Mouse (Mus musculus): ENCODE data around the gene Clip2. TPM values are rescaled to one million over a fixed set of nuclear protein-coding genes. Genes with fewer than 3 reads are reported as not detected.

Clip2 gene
- total and polyA plus RNA-seq, 3 experiments = 0.28 to 0.53 (median 0.38) TPM

DNA sequence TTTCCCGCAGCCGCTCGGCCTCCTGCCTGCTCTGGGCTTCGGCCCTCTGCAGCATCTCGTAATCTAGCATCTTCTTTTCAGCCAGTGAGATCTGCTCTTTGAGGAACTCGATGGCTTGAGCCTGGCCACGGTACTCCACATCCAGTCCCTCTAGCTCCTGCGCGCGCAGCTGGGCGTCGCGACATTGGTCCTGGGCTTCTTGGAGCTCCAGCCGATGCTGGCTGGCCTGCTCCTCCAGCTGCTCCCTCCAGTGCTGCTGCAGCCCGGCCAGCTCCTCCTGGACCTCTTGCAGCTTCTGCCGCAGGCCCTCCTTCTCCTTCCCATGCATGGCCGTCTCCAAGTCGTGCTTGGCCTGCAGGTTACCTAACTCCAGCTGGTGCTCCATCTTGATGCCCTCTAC, 49.6 kb downstream of the Clip2 start:
- DNase-seq (ENCODE audit: low spot score) (no peak), ATAC-seq (ENCODE audit: extremely low read depth, insufficient number of reproducible peaks, low FRiP score, poor library complexity, severe bottlenecking) (no peak)
- peaks cover 5% of the 10 kb centered on the region for H3K27me3 ChIP-seq (ENCODE audit: insufficient read depth, low read length)
- no peak overlapping the region for H3K4me3 ChIP-seq (ENCODE audit: low read depth, low read length)
- no peaks in the 10 kb centered on the region for H3K9me3 ChIP-seq (replicated peaks)
- no peaks in the 10 kb centered on the region for H3K36me3 ChIP-seq (replicated peaks)
- no peak for TF ChIP-seq GATA1 (IDR thresholded peaks at IDR 0.05; ENCODE audit: borderline replicate concordance, low read length)
- no peak for TF ChIP-seq CTCF (IDR thresholded peaks at IDR 0.05; ENCODE audit: low read depth, low read length)
- no peak for TF ChIP-seq TAL1 (conservative IDR thresholded peaks at IDR 0.05; ENCODE audit: low read depth, low read length)
- TF ChIP-seq GATA2 (IDR thresholded peaks at IDR 0.05; ENCODE audit: borderline replicate concordance, low read depth, low read length) = no peak
- TF ChIP-seq POLR2AphosphoS5 (IDR thresholded peaks at IDR 0.05; ENCODE audit: insufficient replicate concordance, low read depth, low read length) = no peak
- H3K4me1 ChIP-seq (ENCODE audit: insufficient read depth, low read depth, low read length) = peaks cover 2% of the 10 kb centered on the region; the same call in 1 of the 2 replicates

DNA sequence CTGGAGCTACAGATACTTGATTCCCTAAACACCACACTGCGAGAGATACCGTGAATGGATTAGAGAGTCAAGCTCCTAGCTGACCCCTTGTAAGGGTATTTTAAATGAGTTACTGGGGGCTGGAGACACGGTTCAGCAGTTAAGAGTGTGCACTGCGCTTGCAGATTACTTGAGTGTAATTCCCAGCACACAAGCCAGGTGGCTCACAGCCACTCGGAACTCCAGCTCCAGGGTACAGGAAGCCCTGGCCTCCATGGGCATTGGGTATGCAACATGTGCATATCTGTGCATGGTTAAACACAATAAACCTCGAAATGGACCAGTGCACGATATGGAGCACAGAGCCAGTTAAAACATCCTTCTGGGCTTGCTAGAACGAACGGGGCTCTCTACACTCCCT, 50.8 kb downstream of the Clip2 start:
- TF ChIP-seq POLR2AphosphoS5 (IDR thresholded peaks at IDR 0.05; ENCODE audit: insufficient replicate concordance, low read depth, low read length) (no peak), TAL1 (conservative IDR thresholded peaks at IDR 0.05; ENCODE audit: low read depth, low read length) (no peak), GATA2 (IDR thresholded peaks at IDR 0.05; ENCODE audit: borderline replicate concordance, low read depth, low read length) (no peak), CTCF (IDR thresholded peaks at IDR 0.05; ENCODE audit: low read depth, low read length) (no peak), GATA1 (IDR thresholded peaks at IDR 0.05; ENCODE audit: borderline replicate concordance, low read length) (no peak)
- no peak overlapping the region for H3K4me3 ChIP-seq (ENCODE audit: low read depth, low read length)
- no peaks in the 10 kb centered on the region for H3K9me3 ChIP-seq (replicated peaks)
- no peaks in the 10 kb centered on the region for H3K36me3 ChIP-seq (replicated peaks)
- ATAC-seq (ENCODE audit: extremely low read depth, insufficient number of reproducible peaks, low FRiP score, poor library complexity, severe bottlenecking) = no peak
- DNase-seq (ENCODE audit: low spot score) = no peak
- H3K27me3 ChIP-seq (ENCODE audit: insufficient read depth, low read length) = peaks cover 2% of the 10 kb centered on the region; the same call in 1 of the 2 replicates
- H3K4me1 ChIP-seq (ENCODE audit: insufficient read depth, low read depth, low read length) = no peaks in the 10 kb centered on the region

DNA sequence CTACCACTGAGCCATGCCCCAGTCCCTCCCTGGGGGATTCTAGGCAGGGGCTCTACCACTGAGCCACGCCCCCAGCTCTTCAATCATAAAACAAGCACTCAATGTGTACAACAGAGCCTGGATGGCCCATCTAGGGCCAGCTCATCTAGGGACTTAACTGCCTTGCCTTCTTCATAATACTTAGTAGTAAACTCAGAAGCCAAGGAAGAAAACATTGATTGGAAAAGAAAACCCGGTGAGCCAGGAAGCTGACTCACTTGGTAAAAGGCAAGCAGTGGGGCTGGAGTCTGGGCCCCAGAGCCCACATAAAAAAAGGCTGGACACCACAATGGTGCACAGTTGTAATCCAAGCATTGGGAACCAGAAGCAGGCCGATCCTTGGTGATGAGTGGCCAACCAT, 51.6 kb downstream of the Clip2 start:
- H3K36me3 ChIP-seq (replicated peaks) = no peaks in the 10 kb centered on the region
- DNase-seq (ENCODE audit: low spot score) = no peak
- H3K4me3 ChIP-seq (ENCODE audit: low read depth, low read length) = no peak overlapping the region
- no peak for ATAC-seq (ENCODE audit: extremely low read depth, insufficient number of reproducible peaks, low FRiP score, poor library complexity, severe bottlenecking)
- TF ChIP-seq GATA1 (IDR thresholded peaks at IDR 0.05; ENCODE audit: borderline replicate concordance, low read length) = no peak
- no peak for TF ChIP-seq CTCF (IDR thresholded peaks at IDR 0.05; ENCODE audit: low read depth, low read length)
- no peak for TF ChIP-seq GATA2 (IDR thresholded peaks at IDR 0.05; ENCODE audit: borderline replicate concordance, low read depth, low read length)
- TF ChIP-seq TAL1 (conservative IDR thresholded peaks at IDR 0.05; ENCODE audit: low read depth, low read length) = no peak
- no peak for TF ChIP-seq POLR2AphosphoS5 (IDR thresholded peaks at IDR 0.05; ENCODE audit: insufficient replicate concordance, low read depth, low read length)
- H3K27me3 ChIP-seq (ENCODE audit: insufficient read depth, low read length) = peaks cover 2% of the 10 kb centered on the region; the same call in 1 of the 2 replicates
- no peaks in the 10 kb centered on the region for H3K4me1 ChIP-seq (ENCODE audit: insufficient read depth, low read depth, low read length)
- H3K9me3 ChIP-seq (replicated peaks) = no peaks in the 10 kb centered on the region

DNA sequence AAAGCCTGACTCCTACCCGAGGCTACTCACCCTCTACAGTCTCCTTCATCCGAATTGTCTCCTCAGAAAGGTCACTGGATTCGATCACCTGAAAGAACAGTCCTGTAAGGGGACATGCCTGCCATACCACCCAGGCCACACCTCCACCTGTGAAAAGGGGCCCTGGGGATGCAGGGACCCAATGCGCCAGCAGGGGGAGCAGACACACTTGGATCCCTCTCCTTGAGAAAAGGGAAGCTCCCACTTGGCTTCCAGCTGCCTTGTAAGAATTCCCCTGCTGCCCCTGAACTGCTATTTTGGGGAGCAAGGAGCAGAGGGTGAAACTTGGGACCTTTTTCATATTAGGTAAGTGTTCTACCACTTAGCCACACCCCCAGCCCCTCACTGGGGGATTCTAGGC, 52.2 kb downstream of the Clip2 start:
- no peak for ATAC-seq (ENCODE audit: extremely low read depth, insufficient number of reproducible peaks, low FRiP score, poor library complexity, severe bottlenecking)
- Histone ChIP-seq H3K4me3 (ENCODE audit: low read depth, low read length) (no peak overlapping the region), H3K36me3 (replicated peaks) (no peaks in the 10 kb centered on the region), H3K9me3 (replicated peaks) (no peaks in the 10 kb centered on the region), H3K4me1 (ENCODE audit: insufficient read depth, low read depth, low read length) (no peaks in the 10 kb centered on the region), H3K27me3 (ENCODE audit: insufficient read depth, low read length) (no peaks in the 10 kb centered on the region; the same call in none of the 2 replicates)
- no peak for TF ChIP-seq GATA2 (IDR thresholded peaks at IDR 0.05; ENCODE audit: borderline replicate concordance, low read depth, low read length)
- peak; percentile 61 for TF ChIP-seq CTCF (IDR thresholded peaks at IDR 0.05; ENCODE audit: low read depth, low read length)
- DNase-seq (ENCODE audit: low spot score) = peak; percentile 59

DNA sequence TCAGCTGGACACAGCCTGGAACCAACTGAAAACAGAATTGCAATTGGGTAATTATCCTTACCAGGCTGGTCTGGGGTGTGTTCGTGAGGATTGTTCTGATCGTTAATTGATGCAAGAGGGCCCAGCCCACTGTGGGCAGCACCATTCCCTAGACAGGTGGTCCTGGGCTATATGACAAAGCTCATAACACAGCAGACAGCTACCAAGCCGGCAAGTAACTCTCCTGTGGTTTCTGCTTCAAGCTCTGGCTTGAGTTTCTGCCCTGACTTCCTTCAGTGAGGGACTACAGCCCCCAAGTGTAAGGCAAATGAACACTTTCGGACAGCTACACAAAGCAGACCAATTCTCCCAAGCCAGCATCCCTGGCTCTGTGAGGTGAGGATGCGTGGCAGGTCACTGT, 55.2 kb downstream of the Clip2 start:
- TF ChIP-seq GATA2 (IDR thresholded peaks at IDR 0.05; ENCODE audit: borderline replicate concordance, low read depth, low read length) (no peak), POLR2AphosphoS5 (IDR thresholded peaks at IDR 0.05; ENCODE audit: insufficient replicate concordance, low read depth, low read length) (no peak), CTCF (IDR thresholded peaks at IDR 0.05; ENCODE audit: low read depth, low read length) (no peak), TAL1 (conservative IDR thresholded peaks at IDR 0.05; ENCODE audit: low read depth, low read length) (no peak), GATA1 (IDR thresholded peaks at IDR 0.05; ENCODE audit: borderline replicate concordance, low read length) (no peak)
- no peaks in the 10 kb centered on the region for H3K36me3 ChIP-seq (replicated peaks)
- DNase-seq (ENCODE audit: low spot score) (no peak), ATAC-seq (ENCODE audit: extremely low read depth, insufficient number of reproducible peaks, low FRiP score, poor library complexity, severe bottlenecking) (no peak)
- no peak overlapping the region for H3K4me3 ChIP-seq (ENCODE audit: low read depth, low read length)
- no peaks in the 10 kb centered on the region; the same call in none of the 2 replicates for H3K27me3 ChIP-seq (ENCODE audit: insufficient read depth, low read length)
- H3K4me1 ChIP-seq (ENCODE audit: insufficient read depth, low read depth, low read length) = peaks cover 2% of the 10 kb centered on the region; the same call in 1 of the 2 replicates
- H3K9me3 ChIP-seq (replicated peaks) = no peaks in the 10 kb centered on the region

DNA sequence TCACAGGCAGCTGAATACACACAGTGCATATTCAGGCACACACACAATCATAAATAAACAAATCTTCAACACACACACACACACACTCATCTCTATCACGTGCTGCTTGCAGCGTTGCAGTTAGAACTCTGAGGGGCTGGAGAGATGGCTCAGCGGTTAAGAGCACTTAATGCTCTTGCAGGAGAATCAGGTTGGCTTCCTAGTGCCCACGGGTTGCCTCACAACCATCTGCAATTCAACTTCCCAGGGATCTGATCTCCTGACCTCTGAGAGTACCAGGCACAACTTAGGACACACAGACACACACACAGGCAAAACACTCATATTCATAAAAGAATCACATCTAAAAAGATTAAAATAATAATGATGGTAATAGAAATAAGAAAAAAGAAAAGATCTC, 56.4 kb downstream of the Clip2 start:
- DNase-seq (ENCODE audit: low spot score) = no peak
- no peak for ATAC-seq (ENCODE audit: extremely low read depth, insufficient number of reproducible peaks, low FRiP score, poor library complexity, severe bottlenecking)
- Histone ChIP-seq H3K4me3 (ENCODE audit: low read depth, low read length) (no peak overlapping the region), H3K36me3 (replicated peaks) (no peaks in the 10 kb centered on the region), H3K9me3 (replicated peaks) (no peaks in the 10 kb centered on the region), H3K27me3 (ENCODE audit: insufficient read depth, low read length) (no peaks in the 10 kb centered on the region; the same call in none of the 2 replicates), H3K4me1 (ENCODE audit: insufficient read depth, low read depth, low read length) (peaks cover 6% of the 10 kb centered on the region; the same call in 1 of the 2 replicates)
- TF ChIP-seq GATA2 (IDR thresholded peaks at IDR 0.05; ENCODE audit: borderline replicate concordance, low read depth, low read length) = no peak
- TF ChIP-seq GATA1 (IDR thresholded peaks at IDR 0.05; ENCODE audit: borderline replicate concordance, low read length) = no peak
- no peak for TF ChIP-seq TAL1 (conservative IDR thresholded peaks at IDR 0.05; ENCODE audit: low read depth, low read length)
- TF ChIP-seq CTCF (IDR thresholded peaks at IDR 0.05; ENCODE audit: low read depth, low read length) = no peak
- TF ChIP-seq POLR2AphosphoS5 (IDR thresholded peaks at IDR 0.05; ENCODE audit: insufficient replicate concordance, low read depth, low read length) = no peak

All from G1E (cell line).